Mouse (Mus musculus) CH12.LX (cell line): Measurements from ENCODE around the gene Ttc7b.

ENCODE experiments used
- CTCF ChIP-seq, 2 experiments: IDR thresholded peaks in 1 of 2; conservative IDR thresholded peaks in 1 of 2; 2 replicates each; pipeline ENCODE4 v1.5.1; 2011 to 2012; ENCODE audit warnings: low read depth in 2 of 2, low read length in 2 of 2, improper control_type of control experiment in 1 of 2, inconsistent platforms in 1 of 2, mild to moderate bottlenecking in 1 of 2, moderate library complexity in 1 of 2
- E2F4 ChIP-seq: IDR thresholded peaks from 2 replicates; pipeline ENCODE4 v1.6.1; 2011; ENCODE audit warnings: low read depth, low read length, improper control_type of control experiment; ENCODE audit not compliant: insufficient replicate concordance
- JUND ChIP-seq: conservative IDR thresholded peaks from 2 replicates; pipeline ENCODE4 v1.6.1; 2011; ENCODE audit warnings: low read depth, low read length, improper control_type of control experiment
- MAFK ChIP-seq: IDR thresholded peaks from 2 replicates; pipeline ENCODE4 v1.6.1; 2011; ENCODE audit warnings: low read length, improper control_type of control experiment; ENCODE audit not compliant: insufficient replicate concordance
- POLR2A ChIP-seq: IDR thresholded peaks from 2 replicates; pipeline ENCODE4 v1.6.1; 2011; ENCODE audit warnings: low read depth, mild to moderate bottlenecking, improper control_type of control experiment, low read length
- RAD21 ChIP-seq: IDR thresholded peaks from 2 replicates; pipeline ENCODE4 v1.6.1; 2011; ENCODE audit warnings: low read depth, mild to moderate bottlenecking, low read length, improper control_type of control experiment, moderate library complexity
- RCOR1 ChIP-seq: conservative IDR thresholded peaks from 2 replicates; pipeline ENCODE4 v1.6.1; 2012; ENCODE audit warnings: low read depth, mild to moderate bottlenecking, inconsistent platforms, low read length, improper control_type of control experiment
- TBP ChIP-seq: conservative IDR thresholded peaks from 2 replicates; pipeline ENCODE4 v1.6.1; 2011; ENCODE audit warnings: low read depth, low read length, improper control_type of control experiment
- UBTF ChIP-seq: IDR thresholded peaks from 2 replicates; pipeline ENCODE4 v1.6.1; 2012; ENCODE audit warnings: low read depth, mild to moderate bottlenecking, inconsistent platforms, low read length, improper control_type of control experiment, moderate library complexity
- ZKSCAN1 ChIP-seq: IDR thresholded peaks from 2 replicates; pipeline ENCODE4 v1.6.1; 2012; ENCODE audit warnings: low read depth, inconsistent platforms, low read length, improper control_type of control experiment, borderline replicate concordance
- ZNF384 ChIP-seq: IDR thresholded peaks from 2 replicates; pipeline ENCODE4 v1.6.1; 2012; ENCODE audit warnings: low read depth, low read length, improper control_type of control experiment, inconsistent platforms

GRCm38 (mm10) chr12:100330234-100330633 lies 190.4 kb downstream of the Ttc7b start:
- TF ChIP-seq POLR2A (no peak), UBTF (no peak), RCOR1 (no peak), ZKSCAN1 (no peak), ZNF384 (no peak), CTCF (conservative IDR thresholded peaks at IDR 0.05 in 1 of 2, IDR thresholded peaks at IDR 0.05 in 1 of 2; ENCODE audit: low read depth in 2 of 2, low read length in 2 of 2) (no peak), JUND (no peak), MAFK (no peak), TBP (no peak), E2F4 (no peak), RAD21 (no peak)
